Mouse (Mus musculus) testis, adult 2 months (tissue): ENCODE data around the gene Gm15557. TPM values are rescaled to one million over a fixed set of nuclear protein-coding genes. Genes with fewer than 3 reads are reported as not detected.
"Not testable (repeated sequence)": the region's sequence is repeated elsewhere in the genome, so short reads cannot be mapped to it uniquely, and the experiment has no call there.

Experiments used
- H3K27ac ChIP-seq: fragments of 200-500 bp; 2 replicates; pipeline ENCODE4 v1.5.1; 2012; ENCODE audit warnings: low read depth, low read length; ENCODE audit not compliant: control insufficient read depth, insufficient read depth
- H3K27me3 ChIP-seq: fragments of 200-500 bp; 2 replicates; pipeline ENCODE4 v1.6.1; 2012; ENCODE audit warnings: mild to moderate bottlenecking, low read length, moderate library complexity; ENCODE audit not compliant: control insufficient read depth, insufficient read depth
- H3K36me3 ChIP-seq: fragments of 200-500 bp; 2 replicates; pipeline ENCODE4 v1.6.1; 2012; ENCODE audit warnings: mild to moderate bottlenecking, low read length; ENCODE audit not compliant: control insufficient read depth, insufficient read depth
- H3K4me1 ChIP-seq: fragments of 200-500 bp; 2 replicates; pipeline ENCODE4 v1.6.1; 2012; ENCODE audit warnings: low read length; ENCODE audit not compliant: control insufficient read depth, insufficient read depth
- H3K4me3 ChIP-seq: fragments of 200-500 bp; 2 replicates; pipeline ENCODE4 v1.5.1; 2012; ENCODE audit warnings: low read depth, mild to moderate bottlenecking, low read length, moderate library complexity, mixed read lengths; ENCODE audit not compliant: control insufficient read depth
- CTCF ChIP-seq: fragments of 200-500 bp; IDR thresholded peaks from 2 replicates; pipeline ENCODE4 v1.5.1; 2012; ENCODE audit warnings: low read depth, mild to moderate bottlenecking, inconsistent platforms, low read length, moderate library complexity; ENCODE audit not compliant: control insufficient read depth, insufficient read depth, insufficient replicate concordance
- POLR2A ChIP-seq: fragments of 200-500 bp; IDR thresholded peaks from 2 replicates; pipeline ENCODE4 v1.6.1; 2012; ENCODE audit warnings: low read depth, mild to moderate bottlenecking, inconsistent platforms, low read length, moderate library complexity; ENCODE audit not compliant: control insufficient read depth
- polyA plus RNA-seq: library from polyadenylated mRNA; depleted of rRNA; stranded (reverse); fragments of >200 nt; gene quantifications from 2 replicates; pipeline ENCODE4 v1.2.3, GENCODE M21; 2012; rRNA removed

Gene Gm15557
- polyA plus RNA-seq = 0.17 and 0.19 TPM in 2 replicates

DNA sequence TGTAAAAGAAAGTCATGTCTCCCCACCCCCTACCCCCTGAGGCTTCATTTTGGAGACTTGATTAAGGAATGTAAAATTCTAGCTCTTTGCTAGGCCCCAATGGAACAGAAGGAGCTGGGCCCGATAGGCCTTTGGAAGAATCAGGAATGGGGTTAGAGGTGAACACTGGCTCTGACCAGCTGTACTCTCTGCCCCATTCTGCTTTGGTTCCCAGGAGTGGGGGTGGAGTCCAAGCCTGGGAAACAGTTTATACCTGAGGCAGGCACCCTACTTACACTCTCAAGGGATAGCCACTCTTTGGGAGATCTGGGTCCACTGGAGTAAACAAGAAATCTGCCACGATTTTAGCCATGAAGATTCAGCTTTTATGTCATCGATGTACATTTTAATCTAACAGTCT lies at the start of gene Gm15557:
Gene Gm15557 (plus strand): TSS at position 48 of the 400 bp plus-strand sequence.
- Histone ChIP-seq H3K36me3 (no peaks in the 10 kb centered on the region), H3K4me3 (no peak within 1 kb of the TSS; the same call in none of the 2 replicates), H3K27ac (no peak within 1 kb of the TSS), H3K4me1 (peaks cover 15% of the 10 kb centered on the region), H3K27me3 (no peaks in the 10 kb centered on the region)
- no peak for TF ChIP-seq POLR2A
- no peak for TF ChIP-seq CTCF

DNA sequence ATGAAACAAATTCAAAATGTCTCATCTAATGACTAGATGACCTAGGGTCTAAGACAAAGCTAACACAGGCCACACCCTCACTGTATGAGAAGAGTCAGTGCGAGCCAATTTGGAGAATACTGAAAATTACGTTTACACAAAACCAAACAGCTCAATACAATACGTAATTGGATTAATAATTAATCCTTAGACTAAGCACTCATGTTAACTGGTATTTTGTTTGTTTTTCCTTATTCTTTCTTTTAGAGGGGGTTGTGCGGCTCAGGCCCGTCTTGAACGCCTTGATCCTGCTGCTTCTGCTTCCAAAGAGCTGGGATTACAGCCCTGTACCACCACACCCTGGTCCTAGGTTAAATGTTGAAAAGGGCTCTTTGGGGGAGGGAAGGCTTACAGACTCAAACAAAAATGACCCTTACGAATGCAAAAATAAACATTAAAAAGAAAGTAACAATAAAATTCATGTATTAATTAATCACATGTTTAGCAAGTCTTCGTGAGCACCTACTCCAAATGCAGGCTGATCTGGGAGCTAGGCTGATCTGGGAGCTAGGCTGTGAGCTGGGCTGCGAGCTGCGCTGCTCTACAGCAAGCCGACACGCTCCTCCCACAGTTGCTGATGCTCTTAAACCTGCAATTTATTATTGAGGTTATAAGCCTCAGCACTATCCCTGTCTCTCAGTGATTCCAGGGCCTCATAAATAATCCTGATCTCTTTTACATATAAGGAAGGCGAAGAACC lies 46.1 kb upstream of the Gm15557 start:
- Histone ChIP-seq H3K27me3 (no peaks in the 10 kb centered on the region), H3K4me1 (no peaks in the 10 kb centered on the region), H3K36me3 (no peaks in the 10 kb centered on the region), H3K27ac (no peak overlapping the region), H3K4me3 (no peak overlapping the region)
- TF ChIP-seq CTCF = no peak
- TF ChIP-seq POLR2A = no peak

DNA sequence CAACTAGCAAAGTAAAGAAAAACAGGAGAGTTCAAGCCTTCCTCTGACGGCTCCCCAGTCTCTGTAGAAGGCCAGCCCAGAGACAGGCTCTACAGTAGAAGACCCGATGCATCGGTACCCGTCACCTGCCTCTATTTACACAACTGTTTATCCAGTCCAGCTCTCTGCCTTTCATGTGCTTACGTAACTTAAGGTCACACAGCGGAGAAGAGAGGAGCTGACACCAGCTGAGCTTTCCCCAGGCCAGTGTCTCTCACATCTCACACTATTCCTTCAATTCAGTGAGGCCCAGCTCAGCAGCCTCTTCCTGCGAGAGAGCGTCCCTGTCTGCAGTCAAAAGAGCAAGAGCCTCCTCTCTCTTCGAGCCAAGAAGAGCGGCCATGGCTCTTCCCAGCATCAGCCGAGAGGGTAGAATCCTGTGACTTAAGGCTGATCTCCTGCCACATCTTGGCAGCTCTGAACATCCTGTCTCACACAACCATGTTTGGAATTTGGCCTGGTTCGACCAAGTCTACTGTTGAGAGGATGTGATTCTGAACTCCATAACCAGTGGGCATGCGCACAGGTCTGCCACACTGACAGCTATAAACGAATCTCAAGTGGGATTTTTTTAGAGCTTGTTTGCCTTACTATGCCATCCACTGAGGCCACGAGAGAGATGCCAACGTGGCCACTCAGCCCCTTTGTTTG lies 45.3 kb upstream of the Gm15557 start:
- H3K4me1 ChIP-seq = no peaks in the 10 kb centered on the region
- H3K4me3 ChIP-seq = no peak overlapping the region
- no peak overlapping the region for H3K27ac ChIP-seq
- TF ChIP-seq POLR2A (no peak), CTCF (no peak)
- H3K27me3 ChIP-seq = no peaks in the 10 kb centered on the region
- no peaks in the 10 kb centered on the region for H3K36me3 ChIP-seq

DNA sequence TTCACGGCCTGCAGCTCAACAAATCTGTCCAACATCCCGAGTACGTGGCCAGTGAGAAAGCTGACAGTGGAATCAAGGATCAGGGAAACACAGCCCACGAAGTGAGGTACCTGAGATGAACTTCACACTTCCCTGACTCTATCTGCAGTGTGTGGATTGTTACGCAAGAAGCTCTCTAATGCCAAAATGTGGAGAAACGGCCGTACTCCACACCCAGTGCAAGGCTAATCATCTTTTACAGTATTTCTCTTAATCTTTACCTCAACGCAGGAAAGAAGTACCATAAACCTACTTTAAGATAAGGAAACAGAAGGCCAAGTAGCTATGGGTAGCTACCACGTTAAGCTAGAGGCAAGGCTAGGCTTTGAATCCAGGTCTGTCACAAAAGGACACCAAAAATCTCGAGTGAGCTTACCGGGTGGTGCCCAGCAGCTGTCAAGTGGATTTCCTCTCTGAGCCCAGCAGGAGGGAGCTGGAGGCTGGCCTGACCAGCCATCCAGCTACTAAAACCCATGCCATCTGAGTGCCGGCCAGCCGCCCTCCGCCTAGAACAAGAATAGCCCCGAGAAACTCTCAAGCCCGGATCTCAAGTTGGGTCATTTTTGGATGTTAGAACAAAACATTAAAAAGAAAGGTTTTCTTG lies 37.4 kb upstream of the Gm15557 start:
- H3K4me1 ChIP-seq = no peaks in the 10 kb centered on the region
- no peaks in the 10 kb centered on the region for H3K27me3 ChIP-seq
- no peak overlapping the region for H3K4me3 ChIP-seq
- H3K27ac ChIP-seq = no peak overlapping the region
- H3K36me3 ChIP-seq = no peaks in the 10 kb centered on the region
- TF ChIP-seq CTCF (no peak), POLR2A (no peak)

DNA sequence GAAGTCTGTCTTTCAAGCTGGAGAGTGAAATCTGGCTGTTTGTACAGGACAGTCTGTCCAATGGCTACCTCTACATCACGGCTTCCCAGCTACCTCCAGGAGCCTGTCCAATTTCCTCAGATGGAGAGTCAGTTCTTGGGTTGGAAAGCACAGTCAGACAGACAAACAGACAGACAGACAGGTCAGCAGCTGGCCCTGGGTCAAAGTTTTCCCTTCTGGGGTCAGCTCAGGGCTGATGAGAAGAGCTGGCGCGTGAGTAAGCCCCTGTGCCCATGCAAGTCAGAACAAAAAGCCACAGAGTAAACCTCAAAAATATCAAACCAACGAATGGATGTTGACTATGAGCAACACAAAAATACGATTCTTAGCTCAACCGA lies 36.9 kb upstream of the Gm15557 start:
- Histone ChIP-seq H3K4me1 (no peaks in the 10 kb centered on the region), H3K27ac (no peak overlapping the region), H3K4me3 (no peak overlapping the region), H3K27me3 (no peaks in the 10 kb centered on the region), H3K36me3 (no peaks in the 10 kb centered on the region)
- TF ChIP-seq POLR2A (no peak), CTCF (no peak)

DNA sequence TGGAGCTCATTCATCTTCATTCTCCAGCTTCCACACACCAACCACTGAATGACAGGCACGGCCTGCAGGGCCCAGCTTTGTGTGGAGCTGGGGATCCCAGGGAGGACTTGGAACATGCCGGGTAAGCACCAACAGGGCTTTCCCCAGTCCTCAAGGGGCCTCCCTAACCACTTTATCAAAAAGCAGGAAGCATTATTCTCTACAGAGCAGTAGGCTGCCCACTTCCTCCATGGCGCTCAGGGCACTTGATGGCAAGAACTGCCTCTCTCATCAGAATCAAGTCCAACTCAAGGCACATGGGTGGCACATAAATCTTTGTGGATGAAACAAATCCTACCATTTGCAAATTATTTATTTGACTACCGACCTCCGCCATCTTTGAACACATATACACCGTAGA lies 25.8 kb upstream of the Gm15557 start:
- no peak for TF ChIP-seq CTCF
- TF ChIP-seq POLR2A = no peak
- H3K27ac ChIP-seq = no peak overlapping the region
- no peaks in the 10 kb centered on the region for H3K4me1 ChIP-seq
- no peaks in the 10 kb centered on the region for H3K36me3 ChIP-seq
- H3K27me3 ChIP-seq = no peaks in the 10 kb centered on the region
- no peak overlapping the region for H3K4me3 ChIP-seq

DNA sequence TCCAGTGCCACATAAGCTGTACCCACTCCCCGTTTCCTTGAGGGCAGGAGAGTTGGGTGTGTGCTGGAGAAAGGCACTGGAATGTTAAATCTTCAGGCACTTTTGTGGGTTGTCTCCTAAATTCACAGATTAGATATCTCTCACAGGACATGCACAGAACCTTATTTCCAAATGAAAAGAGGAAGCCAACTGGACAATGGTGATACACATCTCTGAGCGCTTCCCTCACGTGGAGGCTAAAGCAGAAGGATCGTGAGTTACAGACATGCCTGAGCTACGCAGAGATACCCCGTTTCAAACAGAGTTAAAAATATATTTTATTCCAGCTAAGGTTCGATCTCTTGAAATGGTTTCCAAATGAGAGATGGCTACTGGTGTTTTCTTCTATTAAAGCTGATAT lies 17.4 kb upstream of the Gm15557 start:
- H3K4me3 ChIP-seq = no peak overlapping the region
- no peaks in the 10 kb centered on the region for H3K4me1 ChIP-seq
- H3K27me3 ChIP-seq = no peaks in the 10 kb centered on the region
- TF ChIP-seq POLR2A = no peak
- TF ChIP-seq CTCF = no peak
- H3K27ac ChIP-seq = no peak overlapping the region
- no peaks in the 10 kb centered on the region for H3K36me3 ChIP-seq

DNA sequence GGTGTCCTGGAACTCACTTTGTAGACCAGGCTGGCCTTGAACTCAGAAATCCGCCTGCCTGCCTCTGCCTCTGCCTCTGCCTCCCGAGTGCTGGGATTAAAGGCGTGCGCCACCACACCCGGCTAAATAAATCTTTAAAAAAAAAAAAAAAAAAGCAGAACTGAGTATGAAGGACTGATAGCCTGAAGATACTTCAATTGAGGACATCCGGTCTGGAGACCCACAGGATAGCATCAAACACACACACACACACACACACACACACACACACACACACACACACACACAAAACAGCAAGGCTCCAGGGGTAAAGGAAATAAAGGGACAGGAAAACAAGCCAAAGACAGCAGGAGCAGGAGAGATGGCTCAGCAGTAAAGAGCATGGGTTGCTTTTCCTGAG lies 15.3 kb upstream of the Gm15557 start:
- H3K36me3 ChIP-seq, H3K4me1 ChIP-seq, H3K4me3 ChIP-seq, H3K27me3 ChIP-seq, H3K27ac ChIP-seq: not testable (repeated sequence)
